Mouse (Mus musculus) embryo, embryonic 10.5 days (tissue): ENCODE measurements at regions not wholly inside any gene's neighbourhood (a gene's known extent, or its start where the extent isn't known, plus 50 kb on each side); places are given as distances from the start of the nearest gene placed in this dataset.
"Not testable (repeated sequence)": the region's sequence is repeated elsewhere in the genome, so short reads cannot be mapped to it uniquely, and the experiment has no call there.

Source experiments
- DNase-seq: peaks from one replicate; pipeline ENCODE4 v3.0.0-alpha.2; 2015; ENCODE audit warnings: low spot score

DNA sequence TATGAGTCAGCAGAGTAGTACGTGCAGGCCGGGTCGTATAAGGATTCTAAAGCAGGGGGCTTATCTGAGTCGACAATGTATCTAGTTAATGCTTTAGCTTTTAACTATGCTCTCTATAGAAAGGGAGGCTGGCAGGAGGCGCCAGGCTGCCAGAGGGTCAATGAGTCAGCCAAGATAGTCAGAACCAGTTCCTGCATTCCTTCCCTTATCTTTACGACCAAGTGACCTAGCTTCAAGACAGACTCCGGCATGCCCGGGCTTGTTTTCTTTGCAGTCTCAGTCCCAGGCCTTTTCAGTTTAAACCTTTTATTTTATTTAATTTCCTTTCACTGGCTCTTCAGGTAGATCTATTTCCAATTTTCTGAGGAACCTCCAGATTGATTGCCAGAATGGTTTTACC is 374.0 kb upstream of the Nrxn1 start:
- DNase-seq, result no peak

DNA sequence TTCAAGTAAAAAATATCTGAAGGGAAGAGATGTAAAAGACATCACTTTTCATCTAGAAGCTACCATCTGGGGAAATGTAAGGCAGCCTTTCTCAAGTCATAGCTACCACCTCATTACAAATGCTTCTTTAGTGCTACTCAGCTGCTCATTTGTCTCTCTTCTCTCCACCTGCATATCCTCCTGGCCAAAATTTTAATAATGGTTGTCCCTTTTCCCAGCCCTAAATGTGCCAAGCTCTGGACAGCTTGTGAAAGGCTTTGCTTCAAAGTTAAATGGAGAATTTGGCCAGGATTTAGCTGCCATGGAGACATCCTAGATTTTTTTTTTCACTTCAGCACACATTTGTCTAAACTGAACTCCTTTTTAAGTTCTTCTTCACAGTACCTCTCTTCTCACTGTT is 358.8 kb upstream of the Nrxn1 start:
- DNase-seq, result no peak

DNA sequence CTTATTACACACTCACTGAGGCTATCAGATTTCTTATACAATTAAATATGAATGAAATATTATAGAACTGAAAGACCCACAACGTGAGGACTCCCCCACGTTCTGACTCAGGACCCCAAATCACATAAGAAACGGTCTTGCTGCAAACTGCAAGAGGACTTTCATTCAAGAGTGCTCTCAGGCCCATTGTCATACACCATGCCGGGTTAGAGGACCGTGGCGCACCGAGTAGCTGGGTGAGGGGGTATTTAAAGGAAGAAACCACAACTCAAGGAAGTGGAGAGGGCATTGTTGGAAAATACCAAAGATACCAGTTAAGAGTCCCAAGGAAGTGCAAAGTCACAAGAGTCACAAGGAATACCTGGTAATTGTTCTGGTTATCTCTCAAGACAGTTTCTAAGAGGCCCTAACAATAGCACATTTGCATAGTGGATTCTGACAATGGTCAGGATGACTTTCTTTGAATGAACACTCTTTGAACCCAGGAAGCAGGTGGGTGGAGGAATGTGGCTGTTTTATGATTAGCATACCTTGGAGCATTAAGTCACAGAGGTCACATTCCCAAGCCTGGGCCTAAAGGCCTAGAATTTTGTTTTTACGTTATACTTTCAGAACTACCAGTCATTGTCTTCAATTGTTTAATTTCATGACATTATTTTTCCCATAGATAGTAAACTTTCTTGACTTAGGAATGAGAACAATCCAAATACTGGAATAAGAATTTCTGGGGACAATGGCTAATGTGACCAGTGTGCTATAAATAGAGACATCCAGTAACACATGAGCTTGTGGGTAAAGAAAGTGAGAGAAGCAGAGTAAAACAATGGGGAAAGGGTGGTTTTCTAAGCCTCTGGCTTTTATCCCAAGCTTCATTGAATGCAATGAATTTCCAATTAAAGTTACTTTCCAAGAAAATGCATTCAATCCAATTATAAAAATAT is 339.2 kb upstream of the Nrxn1 start:
- not testable (repeated sequence) for DNase-seq

DNA sequence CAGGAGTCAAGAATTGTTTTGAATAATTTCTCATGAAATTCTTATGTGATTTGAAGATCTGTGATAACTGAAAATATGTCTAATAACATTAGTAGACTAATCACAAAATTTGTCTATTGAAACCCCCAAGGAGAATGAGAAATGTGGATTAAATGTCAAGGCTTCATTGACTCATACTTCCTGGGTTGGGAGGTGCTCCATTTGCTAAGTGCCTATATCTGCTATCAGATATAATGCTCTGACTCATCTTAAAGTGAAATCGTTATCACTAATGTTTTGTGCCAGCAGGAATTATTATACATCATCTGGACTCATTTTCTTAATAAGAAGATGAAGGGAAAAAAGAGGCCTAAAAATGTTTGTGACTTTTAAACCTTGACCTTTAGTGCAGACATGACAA is 337.5 kb upstream of the Nrxn1 start:
- no peak for DNase-seq

DNA sequence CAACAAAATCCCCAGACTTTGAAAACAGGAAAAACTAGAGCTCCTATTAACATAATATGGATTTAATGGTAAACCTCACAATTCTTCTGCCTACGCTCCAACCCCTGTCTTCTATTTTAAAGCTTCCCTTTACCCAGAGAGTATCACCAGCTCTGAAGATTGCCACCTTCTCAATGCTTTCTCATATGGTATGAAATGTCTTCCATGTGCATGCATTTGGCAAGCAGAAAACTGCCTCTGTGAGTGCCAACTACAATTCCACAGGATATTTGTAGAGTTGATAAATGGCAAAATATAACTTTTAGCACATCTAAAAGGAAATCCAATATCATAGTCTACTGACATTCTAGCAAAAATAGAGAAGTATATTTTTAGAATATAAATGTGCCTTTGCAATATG is 332.2 kb upstream of the Nrxn1 start:
- no peak for DNase-seq

DNA sequence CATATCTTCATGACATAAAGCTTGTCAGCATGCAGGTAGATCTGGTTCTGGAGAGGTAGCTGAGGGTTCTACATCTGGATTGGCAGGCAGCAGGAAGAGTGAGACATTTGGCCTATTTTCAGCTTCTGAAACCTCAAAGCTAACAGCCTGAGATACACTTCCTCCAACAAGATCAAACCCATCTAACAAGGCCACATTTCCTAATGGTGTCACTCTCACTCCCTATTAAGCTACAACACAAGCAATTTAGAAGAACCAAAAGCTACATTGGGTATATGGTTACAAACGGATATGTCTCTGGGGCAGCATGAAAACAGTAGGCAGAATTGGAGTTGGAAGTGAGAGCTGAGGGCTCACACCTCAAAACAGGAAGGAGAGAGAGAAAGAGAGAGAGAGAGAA is 325.7 kb upstream of the Nrxn1 start:
- no peak for DNase-seq

DNA sequence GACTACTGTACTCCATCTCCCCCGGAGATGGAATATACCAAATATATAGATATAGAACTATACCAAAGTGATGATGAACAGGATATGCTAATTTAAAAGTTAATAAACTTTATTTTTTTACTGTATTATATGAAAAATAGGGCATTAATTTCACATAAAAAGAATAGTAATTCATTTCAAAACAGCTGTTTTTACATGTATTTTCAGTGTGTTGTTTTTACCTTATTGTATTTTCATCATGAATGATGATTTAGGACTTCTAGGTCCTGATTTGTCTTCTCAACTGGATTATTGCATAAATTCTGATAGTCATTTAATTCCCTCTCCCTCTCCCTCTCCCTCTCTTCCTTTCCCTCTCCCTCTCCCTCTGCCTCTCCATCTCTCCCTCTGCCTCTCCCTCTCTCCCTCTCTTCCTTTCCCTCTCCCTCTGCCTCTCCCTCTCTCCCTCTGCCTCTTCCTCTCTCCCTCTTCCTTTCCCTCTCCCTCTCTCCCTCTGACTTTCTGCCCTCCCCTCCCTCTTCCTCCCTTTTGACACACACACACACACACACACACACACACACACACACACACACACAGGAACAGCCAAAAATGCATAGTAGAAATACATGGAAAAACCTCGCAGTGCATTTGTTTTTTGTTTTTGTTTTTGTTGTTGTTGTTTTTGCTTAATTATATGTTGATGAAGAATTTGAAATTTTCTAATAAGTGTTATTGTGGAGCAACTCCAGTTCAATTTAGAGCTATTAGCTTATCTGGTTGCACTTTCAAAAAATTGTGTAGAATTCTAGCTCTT is 298.3 kb upstream of the Nrxn1 start:
- DNase-seq, result no peak

DNA sequence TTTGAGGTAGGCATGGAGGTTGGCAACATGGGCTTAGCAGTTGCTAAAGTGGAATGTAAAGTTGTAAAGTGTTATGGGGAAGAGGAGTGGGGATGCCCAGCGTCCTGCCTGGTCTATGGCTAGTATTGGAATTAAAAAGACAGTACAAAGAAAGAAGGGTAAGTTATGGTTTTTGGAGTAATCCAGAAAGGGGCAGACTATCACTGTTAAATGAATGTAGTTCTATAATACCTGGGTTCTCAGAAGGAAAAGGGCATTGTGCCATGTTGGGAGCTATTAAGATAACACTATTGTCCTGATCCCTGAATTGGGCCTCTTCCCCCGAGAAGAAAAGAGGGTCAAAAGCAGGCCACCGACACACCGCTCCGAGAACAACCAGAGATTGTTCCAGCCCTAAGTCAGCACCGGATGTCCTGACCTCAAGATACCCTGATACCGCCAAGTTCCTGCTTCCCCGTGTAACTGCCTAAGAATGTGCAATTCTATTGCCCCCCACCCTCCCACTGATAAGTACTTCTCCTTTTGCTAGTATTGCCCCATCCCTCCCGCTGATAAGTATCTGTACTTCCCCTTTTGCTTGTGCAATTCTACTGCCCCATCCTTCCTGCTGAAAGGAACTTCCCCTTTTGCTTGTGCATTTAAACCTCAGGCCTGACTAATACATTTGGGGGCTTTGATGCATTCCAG is 297.2 kb upstream of the Nrxn1 start:
- not testable (repeated sequence) for DNase-seq

DNA sequence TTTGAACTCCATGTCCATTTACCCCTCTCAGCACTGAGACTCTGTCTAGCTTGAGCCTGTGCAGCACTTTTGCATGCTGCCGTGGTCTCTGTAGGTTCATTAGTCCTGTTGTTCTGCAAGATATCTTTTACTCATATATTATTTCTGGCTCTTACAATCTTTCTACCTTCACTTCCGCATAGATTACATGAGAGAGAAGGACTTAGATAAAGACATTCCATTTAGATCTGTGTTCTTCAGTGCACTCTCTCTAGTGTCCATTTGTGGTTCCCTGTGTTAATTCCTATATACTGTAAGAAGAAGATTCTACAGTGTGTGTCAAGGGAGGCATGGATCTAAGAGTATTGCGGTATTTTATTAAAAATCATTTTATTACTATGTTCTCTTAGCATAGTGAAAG is 295.6 kb upstream of the Nrxn1 start:
- DNase-seq, result no peak

DNA sequence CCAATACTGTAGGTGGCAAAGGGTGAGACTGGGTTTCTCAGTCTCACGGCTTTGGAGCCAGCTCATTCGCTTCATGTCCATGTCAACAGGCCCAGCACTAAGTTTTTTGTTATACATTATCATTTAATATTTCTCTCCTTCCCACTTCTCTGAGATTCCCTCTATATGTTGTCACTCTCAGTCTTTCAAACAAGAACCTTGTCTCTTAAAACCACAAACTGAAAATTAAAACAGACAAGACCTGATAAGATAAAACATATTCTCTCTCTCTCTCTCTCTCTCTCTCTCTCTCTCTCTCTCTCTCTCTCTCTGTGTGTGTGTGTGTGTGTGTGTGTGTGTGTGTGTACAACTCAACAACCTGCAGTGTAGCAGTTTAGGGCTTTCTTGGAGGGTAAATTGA is 295.2 kb upstream of the Nrxn1 start:
- DNase-seq, result no peak

DNA sequence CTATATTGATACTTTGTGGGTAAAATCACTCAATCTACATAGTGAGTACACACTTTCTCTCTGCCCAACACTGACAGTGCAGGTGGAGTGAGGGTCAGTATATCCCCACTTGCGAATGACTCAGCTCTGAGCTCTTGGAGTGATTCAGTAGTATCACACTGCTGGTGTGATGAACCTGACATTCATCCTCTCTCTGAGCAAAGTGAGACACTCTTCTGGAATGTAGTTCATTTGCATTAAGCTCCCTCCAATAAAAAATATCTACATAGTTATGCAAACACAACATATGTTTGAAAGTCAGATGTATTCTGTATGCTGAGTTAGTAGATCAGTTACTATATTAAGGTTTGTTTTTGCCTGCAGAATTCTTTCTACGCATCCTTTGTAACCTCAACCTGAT is 293.1 kb upstream of the Nrxn1 start:
- DNase-seq, result no peak

DNA sequence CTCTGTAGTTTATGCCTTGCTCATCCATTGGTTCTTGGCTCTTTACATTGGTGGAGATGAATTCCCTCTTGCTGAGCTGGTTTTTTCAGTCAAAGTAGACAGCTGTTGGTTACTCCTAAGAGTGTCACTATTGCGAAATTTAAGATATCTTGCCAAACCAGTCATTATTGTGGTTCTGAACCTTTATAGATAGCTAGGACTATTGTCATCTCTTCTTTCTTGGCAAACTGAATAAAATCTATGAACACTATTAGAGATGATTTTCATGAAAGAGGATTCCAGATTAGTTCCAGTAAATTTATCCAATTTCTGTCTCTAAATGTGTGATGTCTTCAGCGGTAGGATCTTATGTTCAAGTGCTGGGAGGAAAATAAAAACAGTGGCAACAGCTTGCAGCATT is 275.3 kb upstream of the Nrxn1 start:
- no peak for DNase-seq

DNA sequence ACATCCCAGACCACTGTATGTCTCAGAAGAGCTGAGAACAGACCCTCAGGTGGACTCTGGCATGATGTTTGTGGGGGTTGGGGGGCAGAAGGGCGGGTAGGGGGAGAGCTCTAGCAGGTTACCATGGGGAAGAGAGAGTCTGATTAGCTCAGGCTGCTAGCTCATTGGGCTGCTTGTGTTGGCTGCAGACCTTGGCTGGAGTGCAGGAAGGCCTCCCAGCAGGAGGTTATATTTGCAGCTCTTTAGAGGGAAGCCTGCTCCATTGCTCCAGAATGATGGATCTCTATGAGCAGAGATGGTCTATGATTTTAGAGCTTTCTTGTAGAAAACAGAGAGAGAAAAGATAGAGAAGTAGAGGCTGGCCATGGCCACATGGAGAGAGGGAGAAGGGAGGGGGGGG is 268.4 kb upstream of the Nrxn1 start:
- DNase-seq, result no peak

DNA sequence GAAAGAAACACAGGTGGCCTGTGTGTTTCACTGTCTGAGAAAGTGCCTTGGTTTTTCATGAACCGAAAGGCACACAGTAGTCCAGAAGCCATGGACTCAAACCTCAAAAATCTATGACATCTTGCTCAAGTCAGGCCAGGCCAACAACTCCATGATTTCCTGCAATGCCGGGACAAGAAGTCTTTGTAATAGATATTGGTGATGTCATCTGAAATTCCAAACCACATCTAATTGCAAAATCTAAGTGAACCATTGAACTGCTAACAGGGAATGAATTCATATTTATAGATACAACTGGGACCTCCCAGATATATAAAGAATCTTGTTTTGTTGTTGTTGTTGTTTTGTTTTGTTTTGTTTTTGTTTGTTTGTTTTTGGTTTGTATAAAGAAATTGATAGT is 259.2 kb upstream of the Nrxn1 start:
- no peak for DNase-seq

DNA sequence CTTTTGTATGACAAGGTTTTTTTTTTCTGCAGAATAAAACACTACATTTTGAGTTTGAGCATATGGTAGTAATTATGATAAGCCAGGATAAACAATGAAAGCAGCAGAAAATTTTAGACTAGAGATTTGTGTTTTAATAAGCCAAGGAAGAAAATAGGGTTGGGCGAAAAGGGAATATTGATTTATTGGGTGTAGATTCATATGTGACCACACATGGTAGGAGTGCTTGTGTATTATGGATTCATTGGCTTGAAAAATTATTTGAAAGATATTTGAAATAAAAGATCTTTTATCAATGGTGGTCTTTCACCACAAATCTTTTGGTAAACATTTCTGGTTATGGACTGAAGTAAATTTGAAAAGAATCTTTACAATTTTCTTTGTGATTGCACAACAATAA is 244.0 kb upstream of the Nrxn1 start:
- no peak for DNase-seq

DNA sequence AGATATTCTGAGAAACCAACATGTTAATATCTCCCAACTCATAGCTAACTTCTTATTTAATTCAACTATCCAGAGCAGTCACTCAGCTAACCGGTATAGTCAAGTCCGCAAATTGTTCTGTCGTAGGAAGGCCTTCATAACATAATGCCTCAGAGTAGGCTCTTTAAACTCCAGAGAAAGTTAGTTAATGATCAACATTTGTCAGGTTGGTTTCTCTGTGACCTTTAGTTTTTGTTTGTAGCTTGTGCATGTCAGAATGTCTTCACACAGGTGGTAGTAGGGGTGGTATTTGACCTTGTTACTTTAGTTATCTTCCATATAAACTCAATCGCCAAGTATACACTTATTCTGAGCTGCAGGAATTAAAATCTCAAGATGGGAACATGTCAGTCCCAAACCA is 240.9 kb upstream of the Nrxn1 start:
- no peak for DNase-seq

DNA sequence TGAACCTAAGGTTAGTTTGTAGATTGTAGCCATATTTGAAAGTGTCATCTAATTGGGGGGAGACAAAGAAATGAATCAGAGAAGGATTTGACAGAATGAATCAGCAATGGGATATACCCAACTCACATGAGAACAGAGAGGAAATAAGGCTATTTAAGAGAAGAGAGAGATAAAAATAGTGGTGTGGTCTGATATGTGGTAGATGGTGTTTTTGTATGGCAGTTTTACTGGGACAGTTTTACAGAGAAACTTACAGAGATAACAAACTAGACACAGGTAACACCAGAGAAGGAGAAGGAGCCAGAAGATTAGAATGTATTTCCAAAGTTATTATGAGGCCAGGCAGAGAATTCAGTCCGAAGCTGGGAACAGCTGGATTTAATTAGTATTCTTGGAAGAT is 240.3 kb upstream of the Nrxn1 start:
- no peak for DNase-seq

DNA sequence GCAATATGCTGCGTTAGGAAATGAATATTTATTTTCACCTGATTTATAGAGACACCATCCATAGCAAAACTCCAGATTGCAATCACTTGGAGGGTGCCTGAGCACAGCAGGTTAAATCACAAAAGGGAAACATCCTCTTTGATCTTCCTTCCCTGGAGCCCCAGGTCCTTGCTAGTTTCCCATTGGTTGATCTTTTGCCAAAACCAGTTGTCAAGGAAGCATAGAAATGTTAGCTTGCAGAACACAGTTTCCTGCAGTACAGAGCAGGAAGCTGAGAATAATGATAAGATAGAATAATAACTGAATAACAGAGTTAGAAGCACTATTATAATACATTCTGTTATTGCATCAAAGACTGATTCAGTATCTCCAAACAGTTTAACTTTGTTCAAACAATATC is 231.5 kb upstream of the Nrxn1 start:
- no peak for DNase-seq

DNA sequence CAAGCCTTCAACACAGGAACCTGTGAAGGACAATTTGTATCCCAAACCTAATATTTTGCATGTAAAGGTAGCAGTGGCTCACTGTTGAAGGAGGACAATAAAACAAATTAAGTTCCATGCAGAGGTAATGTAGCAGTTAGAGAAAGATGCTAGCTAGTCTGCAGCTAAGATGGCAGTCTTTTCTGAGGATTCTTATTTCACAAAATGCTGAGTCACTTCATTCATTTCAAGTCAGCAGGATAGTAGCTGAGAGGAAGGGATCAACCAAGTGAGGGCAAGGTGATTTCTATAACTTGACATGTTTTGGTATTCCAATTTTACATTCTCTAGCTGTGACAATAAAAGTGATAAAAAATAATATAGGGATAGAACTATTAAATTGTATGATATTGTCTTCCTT is 194.0 kb upstream of the Nrxn1 start:
- DNase-seq, result no peak

DNA sequence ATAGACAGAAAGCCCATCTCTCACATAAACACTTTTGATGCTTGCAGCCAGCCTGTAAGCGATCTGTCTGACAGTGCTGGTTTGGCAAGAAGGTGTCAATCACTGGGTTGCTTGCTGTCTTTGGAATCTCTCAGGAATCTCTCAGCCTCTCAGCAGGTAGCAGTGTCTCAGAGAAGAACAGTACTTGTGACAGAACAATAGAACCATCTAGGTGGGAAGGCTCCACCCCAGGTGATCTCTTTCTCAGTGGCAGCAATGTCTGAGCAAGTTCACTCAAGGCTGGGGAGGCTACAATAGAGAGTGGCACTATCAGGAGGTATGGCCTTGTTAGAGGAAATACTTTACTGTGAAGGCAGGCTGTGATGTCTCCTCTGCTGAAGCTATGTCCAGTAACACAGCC is 181.5 kb upstream of the Nrxn1 start:
- no peak for DNase-seq

DNA sequence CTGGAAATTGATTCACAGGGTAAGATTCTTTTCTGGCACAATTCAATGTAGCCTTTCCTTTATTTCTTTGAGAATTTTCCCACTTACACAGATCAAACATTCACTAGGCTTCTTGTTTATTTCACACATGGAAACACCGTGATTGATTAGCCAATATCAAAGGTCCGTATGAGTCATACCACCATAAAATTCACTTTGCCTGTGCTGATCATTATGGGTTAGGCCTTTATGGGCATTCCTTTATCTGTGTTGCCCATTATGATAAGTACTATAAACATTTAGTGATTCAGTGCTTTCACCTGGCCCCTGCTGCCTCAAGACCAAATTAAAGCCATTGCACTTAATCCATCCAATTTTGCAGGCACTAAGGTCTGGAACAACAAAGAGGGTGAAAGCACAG is 145.8 kb upstream of the Nrxn1 start:
- no peak for DNase-seq

DNA sequence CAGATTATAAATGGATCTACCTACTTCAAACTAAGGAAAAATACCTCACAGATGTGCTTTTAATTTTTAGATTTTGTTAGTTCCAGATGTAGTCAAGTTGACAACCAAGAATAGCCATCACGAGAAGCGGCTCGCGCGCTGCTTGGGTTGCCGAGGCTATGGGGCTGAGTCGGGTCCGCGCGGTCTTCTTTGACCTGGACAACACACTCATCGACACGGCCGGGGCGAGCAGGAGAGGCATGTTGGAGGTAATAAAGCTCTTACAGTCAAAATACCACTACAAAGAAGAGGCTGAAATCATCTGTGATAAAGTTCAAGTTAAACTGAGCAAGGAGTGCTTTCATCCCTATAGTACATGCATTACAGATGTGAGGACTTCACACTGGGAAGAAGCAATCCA is 143.8 kb upstream of the Nrxn1 start:
- not testable (repeated sequence) for DNase-seq

DNA sequence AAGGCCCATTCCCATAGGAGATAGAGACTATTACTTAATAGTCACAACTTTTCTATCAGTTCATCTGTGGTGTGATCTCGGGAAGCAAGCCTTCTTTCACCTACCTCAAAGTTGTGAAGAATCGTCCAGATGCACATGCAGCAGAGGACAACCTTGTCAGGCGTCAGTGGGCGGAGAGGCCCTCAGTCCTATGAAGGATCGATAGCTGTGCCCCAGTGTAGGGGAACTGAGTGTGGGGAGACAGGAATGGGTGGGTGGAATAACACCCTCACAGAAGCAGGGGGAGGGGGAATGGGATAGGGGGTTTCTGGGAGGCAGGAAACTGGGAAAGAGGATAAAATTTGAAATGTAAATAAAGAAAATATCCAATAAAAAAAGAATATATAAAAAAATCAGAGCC is 133.5 kb upstream of the Nrxn1 start:
- no peak for DNase-seq
